Mouse (Mus musculus) heart, adult 9 months (tissue): ENCODE measurements around the gene Gm20605.
"Not testable (repeated sequence)": the region's sequence is repeated elsewhere in the genome, so short reads cannot be mapped to it uniquely, and the experiment has no call there.

Source experiments
- DNase-seq, 2 experiments: peaks; one replicate each; pipeline ENCODE4 v3.0.0; 2022; ENCODE audit warnings: low spot score in 2 of 2

The Gm20605 gene

GRCm38 (mm10) chr5:137613076-137613475 is 15.9 kb upstream of the Gm20605 start:
- DNase-seq = peak in 1 of 2 experiments; percentile 43

- DNase-seq = peak in 1 of 2 experiments; percentile 45
Observed at GRCm38 (mm10) chr5:137613550-137613949, 15.4 kb upstream of the Gm20605 start, which contains the start of gene Pcolce. Gene Pcolce (minus strand): TSS chr5:137613784.

GRCm38 (mm10) chr5:137614921-137615320 is 14.1 kb upstream of the Gm20605 start:
- DNase-seq = not testable (repeated sequence)

GRCm38 (mm10) chr5:137615347-137615746 is 13.6 kb upstream of the Gm20605 start:
- no peak for DNase-seq

GRCm38 (mm10) chr5:137623937-137624530 is 4.9 kb upstream of the Gm20605 start:
- no peak for DNase-seq

GRCm38 (mm10) chr5:137627991-137628390 is 984 bp upstream of the Gm20605 start:
- DNase-seq = peak in 1 of 2 experiments; percentile 51

- DNase-seq = no peak
Observed at GRCm38 (mm10) chr5:137629306-137629721, 339 bp downstream of the Gm20605 start.

- no peak for DNase-seq
Observed at GRCm38 (mm10) chr5:137629906-137630545, 1.1 kb downstream of the Gm20605 start.

GRCm38 (mm10) chr5:137630602-137631001 is 1.6 kb downstream of the Gm20605 start:
- DNase-seq = peak; percentile 60 to 73

GRCm38 (mm10) chr5:137631171-137631570 is 2.2 kb downstream of the Gm20605 start:
- peak in 1 of 2 experiments; percentile 58 for DNase-seq

GRCm38 (mm10) chr5:137631591-137631990 is 2.6 kb downstream of the Gm20605 start:
- no peak for DNase-seq

- DNase-seq = no peak
Observed at GRCm38 (mm10) chr5:137633397-137634084, 4.6 kb downstream of the Gm20605 start.

- DNase-seq = no peak
Observed at GRCm38 (mm10) chr5:137639472-137639871, 10.5 kb downstream of the Gm20605 start.

- DNase-seq = no peak
Observed at GRCm38 (mm10) chr5:137641054-137641453, 12.1 kb downstream of the Gm20605 start, which contains the start of gene Sap25. Gene Sap25 (plus strand): TSS chr5:137641334.

- no peak for DNase-seq
Observed at GRCm38 (mm10) chr5:137642886-137643285, 13.9 kb downstream of the Gm20605 start.

GRCm38 (mm10) chr5:137644484-137644883 is 15.5 kb downstream of the Gm20605 start:
- no peak for DNase-seq

GRCm38 (mm10) chr5:137645091-137645651 is 16.2 kb downstream of the Gm20605 start:
- DNase-seq = no peak

- DNase-seq = peak; percentile 52
Observed at GRCm38 (mm10) chr5:137645652-137646091, 16.7 kb downstream of the Gm20605 start, which contains the start of gene Irs3. Gene Irs3 (minus strand): TSS chr5:137645714.

GRCm38 (mm10) chr5:137647827-137648601 is 19.0 kb downstream of the Gm20605 start:
- no peak for DNase-seq

GRCm38 (mm10) chr5:137649251-137649650 is 20.3 kb downstream of the Gm20605 start:
- no peak for DNase-seq
